Mouse (Mus musculus) ES-E14 (cell line): Measurements from ENCODE around the gene Cdc14a.

Source experiments
- HCFC1 ChIP-seq: IDR thresholded peaks from 2 replicates; pipeline ENCODE4 v1.6.1; 2012; ENCODE audit warnings: low read length, inconsistent platforms, borderline replicate concordance; ENCODE audit not compliant: insufficient read depth
- ZC3H11A ChIP-seq: IDR thresholded peaks from 2 replicates; pipeline ENCODE4 v1.6.1; 2012; ENCODE audit warnings: low read depth, mild to moderate bottlenecking, inconsistent platforms, low read length, borderline replicate concordance

DNA sequence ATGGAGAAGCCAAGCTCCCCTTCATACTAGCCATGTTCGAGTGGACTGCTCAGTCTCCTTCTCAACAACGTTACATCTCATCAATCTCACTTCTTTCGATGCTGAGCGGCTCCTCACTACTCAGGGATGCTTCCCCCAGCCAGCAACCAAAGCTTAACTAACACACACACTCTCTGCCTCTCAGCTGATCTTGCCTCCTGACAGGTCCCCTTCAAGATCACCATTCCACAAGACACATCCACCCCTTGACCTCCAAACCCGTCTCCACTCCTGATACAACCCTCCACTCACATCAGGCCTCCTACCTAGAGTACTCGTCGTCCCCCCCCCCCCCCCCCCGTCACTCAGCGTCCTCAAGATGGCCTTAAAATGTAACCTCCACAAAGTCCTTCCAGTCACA, 18.3 kb downstream of the Cdc14a start:
- TF ChIP-seq HCFC1 (no peak), ZC3H11A (no peak)
